Comparison of ENCODE assay signal across 23 mouse cellular contexts in genomic region chr2:137379816-137380215, GRCm38 (mm10).
"Had no signal": no experiment of that assay in that cellular context is flagged by ENCODE, and none has a peak within 500 bp of the region (broad histone marks: within the 10 kb centered on the region; RNA-seq: fewer than 3 reads in every experiment).

No protein-coding gene starts in this region.

- H3K4me3 ChIP-seq: gastrocnemius, adult 2 months; heart, adult 2 months; heart, embryonic 13.5 days; heart, embryonic 15.5 days; hindbrain, embryonic 10.5 days; hindbrain, embryonic 12.5 days; kidney, embryonic 15.5 days; limb, embryonic 13.5 days; limb, embryonic 15.5 days; liver, embryonic 12.5 days had no signal

- H3K4me2 ChIP-seq: heart, embryonic 11.5 days; heart, embryonic 13.5 days; heart, embryonic 15.5 days; hindbrain, embryonic 12.5 days; hindbrain, embryonic 14.5 days; kidney, embryonic 15.5 days; limb, embryonic 13.5 days; limb, embryonic 15.5 days; liver, embryonic 12.5 days had no signal

- H3K36me3 ChIP-seq: heart, embryonic 13.5 days; heart, embryonic 15.5 days; hindbrain, embryonic 10.5 days; hindbrain, embryonic 12.5 days; kidney, embryonic 15.5 days; limb, embryonic 13.5 days; limb, embryonic 15.5 days; liver, embryonic 12.5 days had no signal

- H3K27me3 ChIP-seq: heart, embryonic 13.5 days; heart, embryonic 15.5 days; hindbrain, embryonic 12.5 days; kidney, embryonic 15.5 days; limb, embryonic 13.5 days; limb, embryonic 15.5 days; liver, embryonic 12.5 days had no signal

- DNase-seq: gastrocnemius, adult 2 months; gastrocnemius, postnatal 10 days; gastrocnemius, postnatal 25 days; heart, adult 2 months; heart, postnatal 4 days; kidney, adult 11 months; kidney, adult 2 months; kidney, adult 9 months; kidney, postnatal 14 days; kidney, postnatal 36 days; layer of hippocampus, adult 9-11 months; layer of hippocampus, postnatal 36 days; left cerebral cortex, postnatal 4 days had no signal
